9 mouse cellular contexts compared by ENCODE assay signal in the genomic region with DNA sequence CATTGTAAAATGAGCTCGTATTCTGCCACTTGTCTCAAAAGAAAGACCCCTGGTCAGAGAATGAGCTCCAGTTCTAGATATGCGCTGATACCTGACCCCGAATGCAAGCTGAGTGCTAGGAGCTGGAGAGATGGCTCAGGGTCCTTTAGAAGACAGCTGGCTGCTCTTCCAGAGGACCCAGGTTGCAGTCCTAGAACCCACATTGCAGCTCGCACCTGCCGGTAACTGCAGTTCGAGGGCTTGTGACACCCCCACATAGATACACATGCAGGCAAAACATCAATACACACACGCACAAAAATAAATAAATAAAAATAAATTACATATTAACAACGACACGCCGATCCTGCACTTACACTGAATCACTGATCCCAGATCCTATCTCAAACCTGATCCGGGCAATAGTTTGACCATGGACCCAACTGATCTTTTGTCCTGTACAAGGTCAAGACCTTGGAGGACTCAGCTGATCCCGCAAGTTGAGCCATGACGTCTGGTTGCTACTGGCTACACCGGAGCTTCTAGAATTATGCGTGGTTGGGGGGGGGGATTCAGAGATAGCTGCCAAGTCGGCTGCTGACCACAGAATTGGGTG. TPM values are rescaled to one million over a fixed set of nuclear protein-coding genes. Genes with fewer than 3 reads are reported as not detected.
DNase-seq lines count a peak whose midpoint lies in the region; ATAC-seq lines count a peak whose summit lies in the region.
"Had no signal": no experiment of that assay in that cellular context is flagged by ENCODE, and none has a peak within 500 bp of the region (broad histone marks: within the 10 kb centered on the region; RNA-seq: fewer than 3 reads in every experiment).

No protein-coding gene starts in this region.

- H3K27ac ChIP-seq in brown adipose tissue, adult 24 weeks (replicated peaks; ENCODE audit: low read depth, low read length): peak overlapping the region; percentile 85
- H3K27ac ChIP-seq in hindbrain, embryonic 14.5 days: peak overlapping the region; percentile 90
- peak overlapping the region; percentile 86; the same call in 1 of the 2 replicates for H3K27ac ChIP-seq in midbrain, embryonic 12.5 days (replicated peaks)

- no peaks in the 10 kb centered on the region for H3K36me3 ChIP-seq in hindbrain, embryonic 14.5 days (replicated peaks; ENCODE audit: control insufficient read depth, insufficient read depth)
- no peaks in the 10 kb centered on the region for H3K36me3 ChIP-seq in midbrain, embryonic 12.5 days

- peak; percentile 67 for DNase-seq in kidney, adult 11 months
- no peak for DNase-seq in kidney, postnatal 14 days
- no peak for DNase-seq in hindbrain, embryonic 14.5 days (ENCODE audit: low spot score)
- DNase-seq in frontal cortex, postnatal 36 days (ENCODE audit: low spot score in 2 of 2): no peak
- DNase-seq in embryo, embryonic 9.5 days (ENCODE audit: extremely low spot score): no peak
- DNase-seq in adrenal gland, adult 18-20 months (ENCODE audit: low spot score in 2 of 2): no peak

- no peaks in the 10 kb centered on the region for H3K27me3 ChIP-seq in hindbrain, embryonic 14.5 days (ENCODE audit: control insufficient read depth, insufficient read depth, low read length)
- no peaks in the 10 kb centered on the region for H3K27me3 ChIP-seq in midbrain, embryonic 12.5 days

- peak overlapping the region; percentile 82 for H3K4me3 ChIP-seq in brown adipose tissue, adult 24 weeks (ENCODE audit: insufficient read depth, low read depth, low read length)
- peak overlapping the region; percentile 56 for H3K4me3 ChIP-seq in hindbrain, embryonic 14.5 days (replicated peaks; ENCODE audit: low read length)
- H3K4me3 ChIP-seq in midbrain, embryonic 12.5 days: peak overlapping the region; percentile 61

- peak overlapping the region; percentile 61 for H3K4me2 ChIP-seq in hindbrain, embryonic 14.5 days (replicated peaks)
- H3K4me2 ChIP-seq in midbrain, embryonic 12.5 days (replicated peaks): peak overlapping the region; percentile 72

- H3K9ac ChIP-seq in hindbrain, embryonic 14.5 days: peak overlapping the region; percentile 81
- peak overlapping the region; percentile 83; the same call in 1 of the 2 replicates for H3K9ac ChIP-seq in midbrain, embryonic 12.5 days (replicated peaks)

- 41% methylated on average over 16 of the region's 16 CpGs for WGBS in hindbrain, embryonic 14.5 days
- 44% methylated on average over 16 of the region's 16 CpGs for WGBS in midbrain, embryonic 12.5 days

- H3K4me1 ChIP-seq in brown adipose tissue, adult 24 weeks (ENCODE audit: control insufficient read depth, insufficient read depth, insufficient read length, low read length): peaks cover 11% of the 10 kb centered on the region
- peaks cover 11% of the 10 kb centered on the region for H3K4me1 ChIP-seq in hindbrain, embryonic 14.5 days (replicated peaks; ENCODE audit: control insufficient read depth, insufficient read depth, low read length)
- peaks cover 13% of the 10 kb centered on the region for H3K4me1 ChIP-seq in midbrain, embryonic 12.5 days

- no peak for ATAC-seq in hindbrain, embryonic 14.5 days (ENCODE audit: low FRiP score)
- ATAC-seq in midbrain, embryonic 12.5 days (ENCODE audit: low FRiP score, low read depth): no peak

- no peaks in the 10 kb centered on the region for H3K9me3 ChIP-seq in hindbrain, embryonic 14.5 days (ENCODE audit: control insufficient read depth, low read length)
- no peaks in the 10 kb centered on the region for H3K9me3 ChIP-seq in midbrain, embryonic 12.5 days

RNA-seq across cellular contexts. Expression of a gene that starts 2.1 kb away (rescaled TPM):
- polyA plus RNA-seq in brown adipose tissue, adult 24 weeks (2012; ENCODE audit: insufficient read depth, insufficient read length, missing spikeins): 0.42 and 0.67 TPM in 2 replicates
- polyA plus RNA-seq in hindbrain, embryonic 14.5 days (2014; fragmentation: Nextera tagmentation; extraction: Ambion mirVana): 0.84 and 0.93 TPM in 2 replicates
- 0.38 and 0.63 TPM in 2 replicates for polyA plus RNA-seq in midbrain, embryonic 12.5 days (2016; fragmentation: Nextera tagmentation; extraction: Ambion mirVana)
- under 1 TPM; 0.56 to 0.70 TPM for total RNA-seq in adrenal gland, adult 18-20 months (2021)

RNA-seq across cellular contexts. Expression of a gene that starts 6.7 kb away (rescaled TPM):
- not detected in 2 replicates for polyA plus RNA-seq in brown adipose tissue, adult 24 weeks (2012; ENCODE audit: insufficient read depth, insufficient read length, missing spikeins)
- polyA plus RNA-seq in hindbrain, embryonic 14.5 days (2014; fragmentation: Nextera tagmentation; extraction: Ambion mirVana): not detected in 2 replicates
- not detected in 2 replicates for polyA plus RNA-seq in midbrain, embryonic 12.5 days (2016; fragmentation: Nextera tagmentation; extraction: Ambion mirVana)
- not detected for total RNA-seq in adrenal gland, adult 18-20 months (2021)
- total RNA-seq: hematopoietic stem cell, adult 5-6 weeks had no signal

RNA-seq across cellular contexts. Expression of a gene that starts 9.1 kb away (rescaled TPM):
- polyA plus RNA-seq in brown adipose tissue, adult 24 weeks (2012; ENCODE audit: insufficient read depth, insufficient read length, missing spikeins): 2.3 and 3.9 TPM in 2 replicates
- polyA plus RNA-seq in hindbrain, embryonic 14.5 days (2014; fragmentation: Nextera tagmentation; extraction: Ambion mirVana): 24.7 and 27.6 TPM in 2 replicates
- polyA plus RNA-seq in midbrain, embryonic 12.5 days (2016; fragmentation: Nextera tagmentation; extraction: Ambion mirVana): 13.9 and 14.6 TPM in 2 replicates
- 10 to 100 TPM in 1 of 2 experiments, 1 to 10 TPM in 1; 3.8 to 12.3 TPM for total RNA-seq in adrenal gland, adult 18-20 months (2021)

RNA-seq across cellular contexts. Expression of a gene that starts 19.1 kb away (rescaled TPM):
- polyA plus RNA-seq in brown adipose tissue, adult 24 weeks (2012; ENCODE audit: insufficient read depth, insufficient read length, missing spikeins): 367 and 416 TPM in 2 replicates
- polyA plus RNA-seq in hindbrain, embryonic 14.5 days (2014; fragmentation: Nextera tagmentation; extraction: Ambion mirVana): 265 and 267 TPM in 2 replicates
- 207 and 220 TPM in 2 replicates for polyA plus RNA-seq in midbrain, embryonic 12.5 days (2016; fragmentation: Nextera tagmentation; extraction: Ambion mirVana)
- total RNA-seq in adrenal gland, adult 18-20 months (2021): 100 to 1,000 TPM; 143 to 148 TPM

RNA-seq across cellular contexts. Expression of a gene that starts 22.7 kb away (rescaled TPM):
- 57.0 and 74.0 TPM in 2 replicates for polyA plus RNA-seq in brown adipose tissue, adult 24 weeks (2012; ENCODE audit: insufficient read depth, insufficient read length, missing spikeins)
- polyA plus RNA-seq in hindbrain, embryonic 14.5 days (2014; fragmentation: Nextera tagmentation; extraction: Ambion mirVana): 73.0 and 82.2 TPM in 2 replicates
- 87.1 and 97.3 TPM in 2 replicates for polyA plus RNA-seq in midbrain, embryonic 12.5 days (2016; fragmentation: Nextera tagmentation; extraction: Ambion mirVana)
- 10 to 100 TPM; 96.2 to 99.8 TPM for total RNA-seq in adrenal gland, adult 18-20 months (2021)
